Mouse (Mus musculus): ENCODE data around the gene Pck1.

Gene Pck1

GRCm38 (mm10) chr2:173152436-173153151, at the start of gene Pck1:
Gene Pck1, plus strand, starts transcription at chr2:173153048.
- no peak for DNase-seq (ENCODE audit: low read depth, low spot score)

- no peak for DNase-seq (ENCODE audit: low read depth, low spot score)
Measured at GRCm38 (mm10) chr2:173106409-173106808, 46.4 kb upstream of the Pck1 start.

GRCm38 (mm10) chr2:173106889-173107785, 45.7 kb upstream of the Pck1 start:
- peak; percentile 83 for DNase-seq (ENCODE audit: low read depth, low spot score)

- DNase-seq (ENCODE audit: low read depth, low spot score): no peak
Measured at GRCm38 (mm10) chr2:173108509-173109190, 44.2 kb upstream of the Pck1 start.

GRCm38 (mm10) chr2:173109510-173109909, 43.3 kb upstream of the Pck1 start:
- DNase-seq (ENCODE audit: low read depth, low spot score): no peak

- DNase-seq (ENCODE audit: low read depth, low spot score): no peak
Measured at GRCm38 (mm10) chr2:173110571-173110970, 42.3 kb upstream of the Pck1 start.

- peak; percentile 76 for DNase-seq (ENCODE audit: low read depth, low spot score)
Measured at GRCm38 (mm10) chr2:173113796-173114195, 39.1 kb upstream of the Pck1 start.

- peak; percentile 69 for DNase-seq (ENCODE audit: low read depth, low spot score)
Measured at GRCm38 (mm10) chr2:173119023-173119944, 33.6 kb upstream of the Pck1 start, which contains the start of gene Ctcfl. Gene Ctcfl, minus strand, starts transcription at chr2:173119525.

GRCm38 (mm10) chr2:173120117-173120516, 32.7 kb upstream of the Pck1 start:
- DNase-seq (ENCODE audit: low read depth, low spot score): peak; percentile 40

GRCm38 (mm10) chr2:173124022-173124735, 28.7 kb upstream of the Pck1 start:
- DNase-seq (ENCODE audit: low read depth, low spot score): no peak

- DNase-seq (ENCODE audit: low read depth, low spot score): no peak
Measured at GRCm38 (mm10) chr2:173126386-173126785, 26.5 kb upstream of the Pck1 start.

GRCm38 (mm10) chr2:173129111-173129510, 23.7 kb upstream of the Pck1 start:
- no peak for DNase-seq (ENCODE audit: low read depth, low spot score)

- no peak for DNase-seq (ENCODE audit: low read depth, low spot score)
Measured at GRCm38 (mm10) chr2:173132262-173132661, 20.6 kb upstream of the Pck1 start.

GRCm38 (mm10) chr2:173132794-173133300, 20.0 kb upstream of the Pck1 start:
- no peak for DNase-seq (ENCODE audit: low read depth, low spot score)

GRCm38 (mm10) chr2:173134695-173135094, 18.2 kb upstream of the Pck1 start:
- DNase-seq (ENCODE audit: low read depth, low spot score): no peak

GRCm38 (mm10) chr2:173138323-173139239, 14.3 kb upstream of the Pck1 start:
- DNase-seq (ENCODE audit: low read depth, low spot score): no peak

GRCm38 (mm10) chr2:173143611-173144010, 9.2 kb upstream of the Pck1 start:
- DNase-seq (ENCODE audit: low read depth, low spot score): no peak

GRCm38 (mm10) chr2:173145808-173146207, 7.0 kb upstream of the Pck1 start:
- no peak for DNase-seq (ENCODE audit: low read depth, low spot score)

GRCm38 (mm10) chr2:173146728-173147127, 6.1 kb upstream of the Pck1 start:
- DNase-seq (ENCODE audit: low read depth, low spot score): no peak

All from ZHBTc4 (cell line).